ENCODE assay signal across 17 mouse cellular contexts in genomic region chr6:29940428-29940827, GRCm38 (mm10). TPM values are rescaled to one million over a fixed set of nuclear protein-coding genes. Genes with fewer than 3 reads are reported as not detected.
DNase-seq lines count a peak whose midpoint lies in the region; ATAC-seq and TF ChIP-seq lines count a peak whose summit lies in the region.
"Had no signal": no experiment of that assay in that cellular context is flagged by ENCODE, and none has a peak within 500 bp of the region (broad histone marks: within the 10 kb centered on the region; RNA-seq: fewer than 3 reads in every experiment).

No protein-coding gene starts in this region.

- no peak overlapping the region for H3K9ac ChIP-seq in heart, adult 2 months (ENCODE audit: low read depth, low read length)
- no peak overlapping the region for H3K9ac ChIP-seq in heart, postnatal 0 days (replicated peaks; ENCODE audit: low read depth, low read length)
- H3K9ac ChIP-seq: embryonic facial prominence, embryonic 13.5 days; forebrain, embryonic 15.5 days; limb, embryonic 15.5 days; liver, postnatal 0 days; neural tube, embryonic 13.5 days had no signal

- TF ChIP-seq CTCF in heart, adult 2 months (IDR thresholded peaks at IDR 0.05): no peak
- no peak for TF ChIP-seq CTCF in testis, adult 2 months (IDR thresholded peaks at IDR 0.05; ENCODE audit: control insufficient read depth, insufficient read depth, insufficient replicate concordance, low read depth, low read length)
- no peak for TF ChIP-seq CTCF in heart, postnatal 0 days (IDR thresholded peaks at IDR 0.05; ENCODE audit: low read depth)

- intact Hi-C loops in heart, adult 2 months (cut with DNase I): no loop called here

- H3K36me3 ChIP-seq in heart, adult 2 months (ENCODE audit: control insufficient read depth, insufficient read depth, low read length): peaks cover 15% of the 10 kb centered on the region
- H3K36me3 ChIP-seq in testis, adult 2 months (ENCODE audit: control insufficient read depth, insufficient read depth, low read length): peaks cover 4% of the 10 kb centered on the region; the same call in 1 of the 2 replicates
- H3K36me3 ChIP-seq in heart, postnatal 0 days (replicated peaks; ENCODE audit: control insufficient read depth, insufficient read depth, low read length): peaks cover 83% of the 10 kb centered on the region
- H3K36me3 ChIP-seq: embryonic facial prominence, embryonic 13.5 days; forebrain, embryonic 15.5 days; limb, embryonic 15.5 days; neural tube, embryonic 13.5 days had no signal

- peak; percentile 68; the same call in 1 of the 2 replicates for ATAC-seq in heart, postnatal 0 days (ENCODE audit: insufficient read depth, low read depth)
- no peak for ATAC-seq in frontal cortex, adult (ENCODE audit: low TSS enrichment)
- no peak for ATAC-seq in erythroid progenitor cell, adult 5-6 weeks (replicated peaks; ENCODE audit: low FRiP score, poor library complexity, severe bottlenecking)
- ATAC-seq: forebrain, embryonic 15.5 days; liver, postnatal 0 days had no signal

- peaks cover 4% of the 10 kb centered on the region for H3K4me1 ChIP-seq in heart, adult 2 months (ENCODE audit: control insufficient read depth, insufficient read depth, low read length)
- no peaks in the 10 kb centered on the region for H3K4me1 ChIP-seq in testis, adult 2 months (ENCODE audit: control insufficient read depth, insufficient read depth, low read length)
- peaks cover 16% of the 10 kb centered on the region for H3K4me1 ChIP-seq in heart, postnatal 0 days (ENCODE audit: control insufficient read depth, insufficient read depth)
- H3K4me1 ChIP-seq: limb, embryonic 15.5 days; neural tube, embryonic 13.5 days had no signal

- H3K27me3 ChIP-seq in heart, adult 2 months (ENCODE audit: control insufficient read depth, insufficient read depth, low read length): no peaks in the 10 kb centered on the region
- no peaks in the 10 kb centered on the region for H3K27me3 ChIP-seq in testis, adult 2 months (ENCODE audit: control insufficient read depth, insufficient read depth, low read length)
- no peaks in the 10 kb centered on the region for H3K27me3 ChIP-seq in heart, postnatal 0 days (ENCODE audit: control insufficient read depth, insufficient read depth, low read length)
- H3K27me3 ChIP-seq: embryonic facial prominence, embryonic 13.5 days; forebrain, embryonic 15.5 days; limb, embryonic 15.5 days; neural tube, embryonic 13.5 days had no signal

- peak; percentile 71 for DNase-seq in heart, adult 11 months
- DNase-seq in heart, adult 2 months: no peak
- no peak for DNase-seq in testis, postnatal 10 days (ENCODE audit: low spot score)
- DNase-seq in heart, postnatal 0 days (ENCODE audit: low spot score): peak; percentile 63
- DNase-seq in urinary bladder, postnatal 4 days (ENCODE audit: low spot score in 2 of 2): no peak
- DNase-seq: adrenal gland, adult 2 months; cerebellum, adult 18-20 months; kidney, adult 8-10 months; liver, postnatal 0 days had no signal

- no peak for TF ChIP-seq EP300 in heart, adult 2 months (IDR thresholded peaks at IDR 0.05; ENCODE audit: insufficient read depth, low read depth, low read length)
- TF ChIP-seq EP300 in heart, postnatal 0 days (IDR thresholded peaks at IDR 0.05; ENCODE audit: low read depth): no peak

- H3K9me3 ChIP-seq in heart, postnatal 0 days (replicated peaks; ENCODE audit: control insufficient read depth, low read length): no peaks in the 10 kb centered on the region
- H3K9me3 ChIP-seq: embryonic facial prominence, embryonic 13.5 days; forebrain, embryonic 15.5 days; limb, embryonic 15.5 days; neural tube, embryonic 13.5 days had no signal

- H3K4me2 ChIP-seq in heart, postnatal 0 days (ENCODE audit: low read depth, low read length): no peak overlapping the region
- H3K4me2 ChIP-seq: embryonic facial prominence, embryonic 13.5 days; forebrain, embryonic 15.5 days; limb, embryonic 15.5 days; neural tube, embryonic 13.5 days had no signal

- TF ChIP-seq POLR2A in heart, adult 2 months (IDR thresholded peaks at IDR 0.05; ENCODE audit: insufficient read depth, low read depth, low read length): no peak
- TF ChIP-seq POLR2A in testis, adult 2 months (IDR thresholded peaks at IDR 0.05; ENCODE audit: control insufficient read depth, low read depth, low read length): no peak

- 12% methylated on average over 4 of the region's 4 CpGs for WGBS in heart, adult 2 months
- 18% methylated on average over 4 of the region's 4 CpGs for WGBS in heart, postnatal 0 days

- H3K27ac ChIP-seq in heart, adult 2 months: no peak overlapping the region
- H3K27ac ChIP-seq in testis, adult 2 months (ENCODE audit: control insufficient read depth, insufficient read depth, low read depth, low read length): peak overlapping the region; percentile 25; the same call in 1 of the 2 replicates
- H3K27ac ChIP-seq in heart, postnatal 0 days (ENCODE audit: low read depth): peak overlapping the region; percentile 60
- H3K27ac ChIP-seq: embryonic facial prominence, embryonic 13.5 days; forebrain, embryonic 15.5 days; layer of hippocampus, adult 2 months; limb, embryonic 15.5 days; neural tube, embryonic 13.5 days had no signal

- no peak overlapping the region for H3K4me3 ChIP-seq in heart, adult 2 months
- no peak overlapping the region for H3K4me3 ChIP-seq in testis, adult 2 months (ENCODE audit: control insufficient read depth, low read depth, low read length)
- H3K4me3 ChIP-seq in heart, postnatal 0 days (ENCODE audit: low read depth, low read length): no peak overlapping the region
- H3K4me3 ChIP-seq: embryonic facial prominence, embryonic 13.5 days; forebrain, embryonic 15.5 days; layer of hippocampus, adult 2 months; limb, embryonic 15.5 days; neural tube, embryonic 13.5 days had no signal

- H3K79me2 ChIP-seq in heart, adult 2 months (replicated peaks; ENCODE audit: control insufficient read depth, insufficient read depth, low read length): no peaks in the 10 kb centered on the region

RNA-seq across cellular contexts. Expression of gene Strip2, which starts 23.6 kb away (rescaled TPM):
- 10 to 100 TPM; 46.9 to 49.8 TPM for total RNA-seq in heart, adult 2 months (2021)
- polyA plus RNA-seq in heart, adult 2 months (2012; rRNA removed): 24.2 and 42.5 TPM in 2 replicates
- 7.4 and 9.0 TPM in 2 replicates for polyA plus RNA-seq in testis, adult 2 months (2012; rRNA removed)
- 144 and 168 TPM in 2 replicates for total RNA-seq in heart, postnatal 0 days (2014; rRNA removed; ENCODE audit: low replicate concordance)
- polyA plus RNA-seq in heart, postnatal 0 days (2015; fragmentation: Nextera tagmentation; extraction: Ambion mirVana): 61.8 and 63.8 TPM in 2 replicates
- 4.6 and 5.4 TPM in 2 replicates for total RNA-seq in erythroid progenitor cell, adult 5-6 weeks (2015; ENCODE audit: low replicate concordance)
- 7.1 and 10.4 TPM in 2 replicates for total RNA-seq in erythroid progenitor cell, adult 5-6 weeks (2017; ENCODE audit: low replicate concordance)

Comparison
In these comparisons a context has a peak if more than half of its experiments do, and no peak if none do; other contexts are left out.
1. DNase-seq: peak in heart, adult 11 months (single experiment) and heart, postnatal 0 days (single experiment); none in heart, adult 2 months (0 of 2), testis, postnatal 10 days (single experiment) and urinary bladder, postnatal 4 days (0 of 2).
2. RNA of gene Strip2, which starts 23.6 kb away (total RNA-seq): 144 to 168 TPM in heart, postnatal 0 days and 46.9 to 49.8 TPM in heart, adult 2 months; 4.6 to 10.4 TPM in erythroid progenitor cell, adult 5-6 weeks; every median in the first group is over 4 times any median in the second.